Mouse (Mus musculus) leukemia stem cell, adult 10-12 weeks (primary cell): ENCODE measurements around the gene Camkv. TPM values are rescaled to one million over a fixed set of nuclear protein-coding genes. Genes with fewer than 3 reads are reported as not detected.

Experiments used
- polyA plus RNA-seq: library from polyadenylated mRNA; stranded (reverse); fragments of >175 nt; gene quantifications from 2 replicates; pipeline ENCODE4 v1.2.3, GENCODE M21; 2012; ENCODE audit warnings: low replicate concordance

Camkv gene
- not detected in 2 replicates for polyA plus RNA-seq

DNA sequence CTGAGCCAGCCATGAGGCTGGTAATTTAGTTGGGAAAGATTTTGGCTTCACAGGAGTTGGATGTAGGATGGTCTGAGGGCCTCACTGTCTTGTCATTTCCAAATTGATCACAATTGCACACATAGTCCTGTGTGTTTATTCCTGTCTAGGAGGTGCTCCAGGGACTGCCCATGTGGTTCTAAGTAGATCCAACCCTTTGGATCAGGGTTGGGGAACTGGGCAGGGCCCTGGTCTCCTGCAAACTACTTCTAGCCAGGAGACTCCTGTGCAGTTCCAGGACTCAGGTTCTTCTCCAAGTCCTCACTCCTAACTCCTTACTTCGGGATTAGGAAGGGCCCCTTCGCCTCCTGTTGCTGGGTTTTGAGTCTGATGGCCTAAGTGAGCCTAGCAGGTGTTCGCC, at the start of gene Camkv:
TSS of gene Camkv (plus strand) at position 301 of the 400 bp plus-strand sequence.

GRCm38 (mm10) chr9:107887804-107888266, 47.6 kb upstream of the Camkv start, which contains the start of gene Mon1a:
TSS of gene Mon1a (plus strand) at chr9:107888151.

DNA sequence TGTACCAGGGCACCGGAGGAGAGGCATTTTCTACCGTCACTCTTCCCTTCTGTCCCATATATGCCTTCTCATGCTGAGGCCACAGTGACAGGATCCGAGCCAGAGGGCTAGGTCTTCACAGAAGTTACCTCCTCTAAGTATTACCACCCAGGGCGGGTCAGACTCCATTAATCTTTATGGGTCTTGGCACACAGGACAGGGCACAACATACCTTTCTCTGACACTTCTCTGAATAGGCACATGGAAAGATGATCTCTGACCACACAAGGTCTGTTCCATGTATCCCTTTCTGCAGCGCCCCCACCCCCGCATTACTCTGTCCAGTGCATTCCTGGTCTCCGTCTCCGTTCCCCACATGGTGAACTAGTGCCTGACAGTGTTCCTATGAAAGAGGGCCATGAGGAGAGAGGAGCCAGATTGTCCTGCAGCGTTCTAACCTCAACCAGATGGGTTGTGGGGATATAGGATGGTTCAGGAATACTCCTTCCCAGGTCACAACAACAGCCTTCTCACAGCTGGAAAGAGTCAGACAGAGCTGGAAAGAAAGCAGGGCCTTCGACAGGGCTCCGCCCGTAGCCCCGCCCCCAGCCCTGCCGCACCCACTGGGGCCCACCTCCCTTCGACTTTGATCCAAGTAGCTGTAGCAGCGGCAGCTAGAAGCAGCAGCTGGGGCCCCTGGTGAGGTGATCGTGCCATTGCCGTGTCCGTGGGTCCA, 29.1 kb upstream of the Camkv start, which contains the start of gene Mst1r:
TSS of gene Mst1r (plus strand) at position 622 of the 715 bp plus-strand sequence.

GRCm38 (mm10) chr9:107928169-107928568, 7.3 kb upstream of the Camkv start, which contains the start of gene Actl11:
TSS of gene Actl11 (plus strand) at chr9:107928469.

GRCm38 (mm10) chr9:107949922-107950235, 14.4 kb downstream of the Camkv start, which contains the start of gene Traip:
TSS of gene Traip (plus strand) at chr9:107950136.

GRCm38 (mm10) chr9:107975399-107976386, 40.2 kb downstream of the Camkv start, which contains the start of gene Uba7:
TSS of gene Uba7 (plus strand) at chr9:107975505.

DNA sequence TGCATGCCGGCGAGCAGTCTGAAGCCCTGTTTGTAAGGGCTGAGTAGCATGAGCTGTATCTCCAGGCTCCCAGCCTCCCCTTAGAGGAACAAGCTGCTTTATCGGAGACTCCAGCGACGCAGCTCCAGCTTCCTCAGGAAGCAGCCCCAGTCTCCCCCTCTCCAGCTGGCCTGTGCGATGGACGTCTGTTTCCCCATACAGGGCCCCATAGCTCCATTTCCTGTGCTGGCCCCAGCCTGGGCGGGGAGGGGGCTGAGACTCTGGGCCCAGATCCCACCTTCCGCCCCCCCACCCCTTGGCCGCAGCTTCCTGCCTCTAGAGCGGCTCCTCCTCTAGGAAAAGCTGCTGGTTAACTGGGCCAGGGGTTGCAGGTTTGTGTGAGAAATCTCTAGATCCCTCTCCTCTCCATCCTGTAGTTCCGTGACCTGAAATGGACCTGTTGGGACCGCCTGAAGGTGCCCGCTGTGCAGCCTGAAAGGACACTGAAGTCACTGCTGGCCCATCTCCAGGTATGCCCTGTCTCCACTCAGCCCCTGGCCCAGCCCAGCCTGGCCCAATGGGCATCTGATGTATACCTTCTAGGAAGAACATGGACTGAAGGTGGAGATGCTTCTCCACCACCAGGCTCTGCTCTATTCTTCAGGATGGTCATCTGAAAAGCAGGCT, 47.3 kb downstream of the Camkv start, which contains the start of gene Gm20661:
TSS of gene Gm20661 (plus strand) at position 378 of the 666 bp plus-strand sequence.

GRCm38 (mm10) chr9:107985131-107986119, 50.0 kb downstream of the Camkv start, which contains the start of gene Inka1:
TSS of gene Inka1 (minus strand) at chr9:107985879.

GRCm38 (mm10) chr9:107992197-107992596, 56.7 kb downstream of the Camkv start, which contains the start of gene Cdhr4:
TSS of gene Cdhr4 (plus strand) at chr9:107992497.

GRCm38 (mm10) chr9:107996049-107996448, 60.6 kb downstream of the Camkv start, which contains the start of gene Gm20662:
TSS of gene Gm20662 (plus strand) at chr9:107996349.

Other genes starting within 250 kb of the Camkv start
- 7.2 and 12.4 TPM in 2 replicates for gene Sema3f, start 225.2 kb upstream of the Camkv start, polyA plus RNA-seq
- gene Rbm5, start 164.7 kb upstream of the Camkv start, polyA plus RNA-seq: 23.3 and 38.8 TPM in 2 replicates
- 10.8 and 14.4 TPM in 2 replicates for gene Rbm6, start 62.4 kb upstream of the Camkv start, polyA plus RNA-seq
- gene Mon1a, start 47.5 kb upstream of the Camkv start, polyA plus RNA-seq: 14.0 and 30.7 TPM in 2 replicates
- 11.4 and 21.0 TPM in 2 replicates for gene Mst1r, start 28.8 kb upstream of the Camkv start, polyA plus RNA-seq
- gene Actl11, start 7.2 kb upstream of the Camkv start, polyA plus RNA-seq: not detected in 2 replicates
- gene Traip, start 14.5 kb downstream of the Camkv start, polyA plus RNA-seq: 2.7 and 6.5 TPM in 2 replicates
- 76.8 and 118 TPM in 2 replicates for gene Uba7, start 39.8 kb downstream of the Camkv start, polyA plus RNA-seq
- 0.18 and 0.74 TPM in 2 replicates for gene Gm20661, start 47.4 kb downstream of the Camkv start, polyA plus RNA-seq
- 50.5 and 70.3 TPM in 2 replicates for gene Inka1, start 50.2 kb downstream of the Camkv start, polyA plus RNA-seq
- 2.4 and 4.9 TPM in 2 replicates for gene Cdhr4, start 56.8 kb downstream of the Camkv start, polyA plus RNA-seq
- gene Gm20662, start 60.7 kb downstream of the Camkv start, polyA plus RNA-seq: 0.19 and 0.35 TPM in 2 replicates
- 72.3 and 72.6 TPM in 2 replicates for gene Ip6k1, start 66.8 kb downstream of the Camkv start, polyA plus RNA-seq
- 2.6 and 31.6 TPM in 2 replicates for gene Gmppb, start 113.6 kb downstream of the Camkv start, polyA plus RNA-seq
- gene Amigo3, start 117.5 kb downstream of the Camkv start, polyA plus RNA-seq: 0.14 and 1.2 TPM in 2 replicates
- gene Mst1, start 144.8 kb downstream of the Camkv start, polyA plus RNA-seq: 8.1 and 8.2 TPM in 2 replicates
- 173 and 722 TPM in 2 replicates for gene Rnf123, start 147.7 kb downstream of the Camkv start, polyA plus RNA-seq
- gene Apeh, start 158.9 kb downstream of the Camkv start, polyA plus RNA-seq: 69.6 and 170 TPM in 2 replicates